Mouse (Mus musculus): ENCODE data around the gene Lgals4. TPM values are rescaled to one million over a fixed set of nuclear protein-coding genes. Genes with fewer than 3 reads are reported as not detected.

The Lgals4 gene
- polyA plus RNA-seq (2015; fragmentation: Nextera tagmentation; extraction: Ambion mirVana): 5.2 and 5.7 TPM in 2 replicates

DNA sequence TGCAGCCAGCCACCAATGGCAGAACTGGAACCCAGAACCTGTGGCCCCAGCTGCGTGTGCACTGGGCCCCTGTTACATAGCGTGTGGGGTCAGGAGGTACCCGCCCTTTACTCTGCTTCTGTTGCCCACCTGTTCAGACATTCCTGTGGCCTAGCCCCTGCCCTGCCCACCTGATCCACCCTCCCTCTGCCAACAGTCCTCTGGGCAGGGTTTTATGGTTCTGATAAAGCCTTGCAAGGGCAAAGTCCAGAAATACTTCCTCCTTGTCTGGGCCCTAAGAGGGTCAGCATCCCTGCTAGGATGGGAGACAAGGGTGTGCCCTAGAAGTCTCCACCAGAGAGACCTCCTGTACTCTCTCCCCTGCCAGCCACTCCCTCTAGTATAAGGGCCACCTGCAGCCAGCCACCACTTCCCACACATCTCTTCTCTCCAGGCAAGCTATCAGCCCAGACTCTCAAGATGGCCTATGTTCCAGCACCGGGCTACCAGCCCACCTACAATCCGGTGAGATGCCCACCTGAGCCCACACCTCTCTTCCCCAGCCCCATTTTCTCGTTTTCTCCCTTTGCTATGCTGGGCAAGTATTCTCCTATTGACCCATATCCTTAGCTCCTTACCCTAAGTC, at the start of gene Lgals4:
Lgals4 (plus strand) TSS at position 132 of the 625 bp plus-strand sequence.
- H3K4me1 ChIP-seq (replicated peaks; ENCODE audit: control insufficient read depth, insufficient read depth, low read length): no peaks in the 10 kb centered on the region
- H3K27me3 ChIP-seq (replicated peaks; ENCODE audit: control insufficient read depth, insufficient read depth, low read length): no peaks in the 10 kb centered on the region
- 80% methylated on average over 6 of the region's 6 CpGs for WGBS
- ATAC-seq: no peak
- no peak within 1 kb of the TSS for H3K27ac ChIP-seq (ENCODE audit: low read length)
- H3K4me3 ChIP-seq (replicated peaks; ENCODE audit: low read length): no peak within 1 kb of the TSS
- H3K9ac ChIP-seq (replicated peaks; ENCODE audit: low read depth, low read length): no peak within 1 kb of the TSS
- H3K9me3 ChIP-seq (ENCODE audit: control insufficient read depth, low read length): no peaks in the 10 kb centered on the region
- H3K4me2 ChIP-seq (ENCODE audit: low read length): no peak within 1 kb of the TSS
- 0 out of 2 replicates have a peak, but pooled peaks cover 5% of the 10 kb centered on the region for H3K36me3 ChIP-seq (ENCODE audit: control insufficient read depth, insufficient read depth)

DNA sequence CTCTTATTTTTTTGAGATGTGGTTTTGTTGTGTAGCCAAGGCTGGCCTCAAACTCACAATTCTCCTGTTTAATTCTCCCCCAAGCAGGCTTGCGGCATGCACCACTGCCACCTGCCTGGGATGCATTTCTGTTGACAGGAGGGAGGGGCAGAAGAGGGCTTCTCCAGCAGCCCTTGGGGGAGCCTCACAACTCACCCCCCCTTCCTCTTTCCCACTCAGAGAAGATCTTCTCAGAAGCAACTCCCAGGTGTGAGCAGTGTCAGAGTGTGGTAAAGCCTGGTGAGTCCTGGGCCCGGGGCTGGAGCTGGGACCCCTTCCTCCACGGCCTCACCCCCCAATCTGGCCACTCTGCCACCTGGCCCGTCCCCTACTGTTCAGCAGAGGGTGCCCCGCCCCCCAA, 48.5 kb upstream of the Lgals4 start:
- Histone ChIP-seq H3K4me3 (replicated peaks; ENCODE audit: low read length) (no peak overlapping the region), H3K4me1 (replicated peaks; ENCODE audit: control insufficient read depth, insufficient read depth, low read length) (peaks cover 4% of the 10 kb centered on the region), H3K27me3 (replicated peaks; ENCODE audit: control insufficient read depth, insufficient read depth, low read length) (no peaks in the 10 kb centered on the region), H3K9me3 (ENCODE audit: control insufficient read depth, low read length) (no peaks in the 10 kb centered on the region), H3K27ac (ENCODE audit: low read length) (no peak overlapping the region), H3K4me2 (ENCODE audit: low read length) (no peak overlapping the region), H3K36me3 (ENCODE audit: control insufficient read depth, insufficient read depth) (peaks cover 2% of the 10 kb centered on the region; the same call in 1 of the 2 replicates), H3K9ac (replicated peaks; ENCODE audit: low read depth, low read length) (no peak overlapping the region)
- WGBS: 81% methylated on average over 5 of the region's 5 CpGs
- ATAC-seq: no peak

DNA sequence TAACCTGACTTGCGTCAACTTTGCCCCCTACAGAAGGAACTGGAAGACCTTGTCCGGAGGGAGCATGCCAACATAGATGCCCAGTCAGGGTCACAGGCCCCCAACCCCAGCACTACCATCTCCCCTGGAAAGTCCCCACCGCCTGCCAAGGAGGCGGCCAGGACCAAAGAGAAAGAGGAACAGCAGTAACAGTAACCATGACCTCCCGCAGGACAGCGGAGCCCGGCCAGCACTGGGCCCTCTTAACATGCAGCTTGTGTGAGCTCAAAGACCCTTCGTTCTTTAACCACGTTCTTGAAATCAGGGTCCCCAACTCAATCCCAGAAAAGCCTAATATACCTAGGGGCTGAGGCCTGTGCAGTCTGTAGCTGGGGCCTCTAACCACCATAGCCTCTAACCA, 45.8 kb upstream of the Lgals4 start:
- no peak for ATAC-seq
- 92% methylated on average over 9 of the region's 9 CpGs for WGBS
- H3K4me3 ChIP-seq (replicated peaks; ENCODE audit: low read length): no peak overlapping the region
- H3K4me1 ChIP-seq (replicated peaks; ENCODE audit: control insufficient read depth, insufficient read depth, low read length): no peaks in the 10 kb centered on the region
- no peaks in the 10 kb centered on the region for H3K9me3 ChIP-seq (ENCODE audit: control insufficient read depth, low read length)
- no peaks in the 10 kb centered on the region for H3K27me3 ChIP-seq (replicated peaks; ENCODE audit: control insufficient read depth, insufficient read depth, low read length)
- H3K27ac ChIP-seq (ENCODE audit: low read length): no peak overlapping the region
- H3K9ac ChIP-seq (replicated peaks; ENCODE audit: low read depth, low read length): no peak overlapping the region
- H3K4me2 ChIP-seq (ENCODE audit: low read length): no peak overlapping the region
- peaks cover 2% of the 10 kb centered on the region; the same call in 1 of the 2 replicates for H3K36me3 ChIP-seq (ENCODE audit: control insufficient read depth, insufficient read depth)

DNA sequence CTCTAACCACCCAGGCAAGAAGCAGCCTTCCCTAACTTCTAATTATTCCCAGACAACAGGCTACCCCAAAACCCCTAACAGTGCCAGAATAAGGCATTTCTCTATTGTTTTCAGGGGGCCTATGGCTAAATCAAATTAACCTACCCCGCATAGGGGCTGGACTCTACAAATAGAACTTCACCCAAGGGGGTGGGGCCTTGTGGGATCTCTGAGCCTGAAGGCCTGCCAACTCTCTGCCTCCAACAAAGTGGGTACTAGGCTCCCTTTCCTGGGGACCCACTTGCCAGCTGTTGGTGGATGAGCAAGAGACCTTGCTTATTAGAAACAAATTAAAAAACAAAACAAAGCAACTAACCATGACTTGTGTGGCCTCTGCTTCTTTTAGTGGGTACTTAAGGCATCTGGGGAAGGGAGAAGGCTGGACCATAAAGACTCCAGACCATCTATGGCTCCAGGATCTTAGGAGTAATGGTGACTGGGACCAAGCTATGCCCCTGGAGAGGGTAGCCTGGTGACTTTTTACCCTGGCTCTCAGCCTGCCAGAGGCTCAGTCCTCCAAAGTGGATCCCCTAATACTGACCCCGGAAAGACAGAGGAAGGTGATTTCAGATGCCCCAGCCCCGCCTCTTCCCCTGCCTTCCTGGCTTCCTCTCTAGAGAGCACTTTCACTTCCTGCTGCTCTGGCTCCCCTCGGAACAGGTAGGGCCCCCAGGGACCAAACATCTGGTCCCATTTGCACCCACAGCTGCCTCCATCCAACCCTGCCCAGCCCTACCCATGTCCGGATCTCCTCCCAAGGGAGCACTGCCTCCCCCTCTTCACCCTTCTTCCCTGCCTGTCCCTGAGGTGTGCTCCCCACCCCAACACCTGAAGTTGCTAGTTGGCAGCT, 45.1 kb upstream of the Lgals4 start, which contains the start of gene Rinl:
Rinl (plus strand) TSS at position 663 of the 889 bp plus-strand sequence.
- peaks cover 2% of the 10 kb centered on the region; the same call in 1 of the 2 replicates for H3K36me3 ChIP-seq (ENCODE audit: control insufficient read depth, insufficient read depth)
- H3K27me3 ChIP-seq (replicated peaks; ENCODE audit: control insufficient read depth, insufficient read depth, low read length): no peaks in the 10 kb centered on the region
- H3K27ac ChIP-seq (ENCODE audit: low read length): no peak within 1 kb of the TSS
- no peak within 1 kb of the TSS for H3K4me2 ChIP-seq (ENCODE audit: low read length)
- no peaks in the 10 kb centered on the region for H3K4me1 ChIP-seq (replicated peaks; ENCODE audit: control insufficient read depth, insufficient read depth, low read length)
- H3K9me3 ChIP-seq (ENCODE audit: control insufficient read depth, low read length): no peaks in the 10 kb centered on the region
- WGBS: 83% methylated on average over 4 of the region's 5 CpGs
- no peak within 1 kb of the TSS for H3K4me3 ChIP-seq (replicated peaks; ENCODE audit: low read length)
- no peak for ATAC-seq
- no peak within 1 kb of the TSS for H3K9ac ChIP-seq (replicated peaks; ENCODE audit: low read depth, low read length)

DNA sequence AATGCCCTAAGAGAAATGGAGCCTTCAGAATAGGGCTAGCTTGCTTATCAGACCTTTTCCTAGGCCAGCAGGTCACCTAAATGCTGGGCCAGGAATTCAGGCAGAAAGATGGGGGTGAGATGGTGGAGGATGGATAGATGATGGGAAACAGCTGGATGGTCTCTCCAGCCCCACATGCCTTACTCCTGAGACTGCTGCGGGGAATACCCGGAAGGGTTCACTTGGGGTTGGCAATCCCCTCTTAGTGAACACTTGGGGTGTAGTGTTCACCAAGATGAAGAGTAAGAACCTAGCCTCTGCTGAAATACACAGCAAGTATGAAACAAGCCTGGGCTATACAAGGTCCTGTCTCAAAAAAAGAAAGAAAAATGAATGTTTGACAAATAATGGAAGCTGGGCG, 44.4 kb upstream of the Lgals4 start:
- H3K9me3 ChIP-seq (ENCODE audit: control insufficient read depth, low read length): no peaks in the 10 kb centered on the region
- H3K4me1 ChIP-seq (replicated peaks; ENCODE audit: control insufficient read depth, insufficient read depth, low read length): no peaks in the 10 kb centered on the region
- no peak overlapping the region for H3K27ac ChIP-seq (ENCODE audit: low read length)
- peaks cover 2% of the 10 kb centered on the region; the same call in 1 of the 2 replicates for H3K36me3 ChIP-seq (ENCODE audit: control insufficient read depth, insufficient read depth)
- H3K4me3 ChIP-seq (replicated peaks; ENCODE audit: low read length): no peak overlapping the region
- 89% methylated on average over 3 of the region's 3 CpGs for WGBS
- H3K4me2 ChIP-seq (ENCODE audit: low read length): no peak overlapping the region
- no peak overlapping the region for H3K9ac ChIP-seq (replicated peaks; ENCODE audit: low read depth, low read length)
- H3K27me3 ChIP-seq (replicated peaks; ENCODE audit: control insufficient read depth, insufficient read depth, low read length): no peaks in the 10 kb centered on the region
- no peak for ATAC-seq

DNA sequence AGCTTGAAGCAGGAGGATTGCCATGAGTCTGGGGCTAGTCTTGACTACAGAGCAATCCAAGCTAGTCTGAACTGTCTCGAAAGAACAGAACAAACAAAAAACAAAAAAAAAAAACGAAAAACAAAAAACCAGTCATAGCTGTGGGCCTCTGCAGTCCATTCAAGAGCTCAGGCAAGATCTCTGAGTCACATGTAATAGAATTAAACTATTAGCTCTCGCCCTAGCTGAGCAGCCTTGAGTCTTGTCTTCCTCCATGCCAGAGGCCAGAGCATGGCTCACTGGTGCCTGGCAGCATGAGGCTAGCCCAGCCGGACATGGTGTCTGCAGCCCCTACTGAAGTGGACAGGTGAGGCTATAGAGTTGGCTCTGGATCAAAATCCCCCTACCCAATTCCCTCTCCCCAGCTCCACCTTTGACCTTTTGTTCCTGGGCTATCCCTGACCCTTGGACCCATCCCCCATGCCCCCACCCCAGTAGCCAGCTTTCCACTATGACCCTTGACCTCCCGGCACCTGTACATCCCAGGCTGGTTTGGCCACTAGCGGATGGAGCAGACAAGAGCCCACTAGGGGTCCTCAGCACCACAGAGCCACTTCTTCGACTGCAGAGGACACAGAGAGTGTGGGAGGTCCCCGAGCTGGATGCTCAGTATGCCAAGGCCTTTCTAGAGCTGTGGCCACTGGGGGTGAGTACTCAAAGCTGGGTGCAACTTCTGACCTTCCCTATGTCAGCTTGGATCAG, 43.4 kb upstream of the Lgals4 start:
- no peak overlapping the region for H3K9ac ChIP-seq (replicated peaks; ENCODE audit: low read depth, low read length)
- H3K27me3 ChIP-seq (replicated peaks; ENCODE audit: control insufficient read depth, insufficient read depth, low read length): no peaks in the 10 kb centered on the region
- no peak overlapping the region for H3K4me3 ChIP-seq (replicated peaks; ENCODE audit: low read length)
- H3K9me3 ChIP-seq (ENCODE audit: control insufficient read depth, low read length): no peaks in the 10 kb centered on the region
- ATAC-seq: no peak
- H3K36me3 ChIP-seq (ENCODE audit: control insufficient read depth, insufficient read depth): peaks cover 2% of the 10 kb centered on the region; the same call in 1 of the 2 replicates
- WGBS: 48% methylated on average over 8 of the region's 8 CpGs
- H3K4me1 ChIP-seq (replicated peaks; ENCODE audit: control insufficient read depth, insufficient read depth, low read length): no peaks in the 10 kb centered on the region
- H3K4me2 ChIP-seq (ENCODE audit: low read length): no peak overlapping the region
- H3K27ac ChIP-seq (ENCODE audit: low read length): no peak overlapping the region

DNA sequence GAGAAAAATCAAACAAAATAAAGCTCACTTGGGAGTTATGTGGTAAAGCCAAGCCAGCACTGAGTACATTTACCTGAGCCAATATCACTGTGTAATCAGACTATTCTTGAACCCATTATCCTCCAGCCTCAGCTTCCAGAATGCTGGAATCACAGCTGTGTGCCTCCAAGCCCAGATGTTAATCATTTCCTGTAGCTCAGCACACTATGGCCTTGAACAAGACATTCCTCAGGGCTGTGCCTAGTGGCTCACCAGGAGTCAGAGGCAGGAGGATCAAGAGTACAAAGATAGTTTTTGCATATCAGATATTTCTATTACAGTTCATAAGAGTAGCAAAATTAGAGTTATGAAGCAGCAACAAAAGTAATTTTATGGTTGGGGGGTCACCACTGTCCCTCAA, 41.9 kb upstream of the Lgals4 start:
- peaks cover 3% of the 10 kb centered on the region for H3K4me1 ChIP-seq (replicated peaks; ENCODE audit: control insufficient read depth, insufficient read depth, low read length)
- no peak overlapping the region for H3K4me3 ChIP-seq (replicated peaks; ENCODE audit: low read length)
- H3K27ac ChIP-seq (ENCODE audit: low read length): no peak overlapping the region
- H3K36me3 ChIP-seq (ENCODE audit: control insufficient read depth, insufficient read depth): no peaks in the 10 kb centered on the region
- no peak overlapping the region for H3K9ac ChIP-seq (replicated peaks; ENCODE audit: low read depth, low read length)
- no peak for ATAC-seq
- H3K4me2 ChIP-seq (ENCODE audit: low read length): no peak overlapping the region
- no peaks in the 10 kb centered on the region for H3K9me3 ChIP-seq (ENCODE audit: control insufficient read depth, low read length)
- no peaks in the 10 kb centered on the region for H3K27me3 ChIP-seq (replicated peaks; ENCODE audit: control insufficient read depth, insufficient read depth, low read length)

DNA sequence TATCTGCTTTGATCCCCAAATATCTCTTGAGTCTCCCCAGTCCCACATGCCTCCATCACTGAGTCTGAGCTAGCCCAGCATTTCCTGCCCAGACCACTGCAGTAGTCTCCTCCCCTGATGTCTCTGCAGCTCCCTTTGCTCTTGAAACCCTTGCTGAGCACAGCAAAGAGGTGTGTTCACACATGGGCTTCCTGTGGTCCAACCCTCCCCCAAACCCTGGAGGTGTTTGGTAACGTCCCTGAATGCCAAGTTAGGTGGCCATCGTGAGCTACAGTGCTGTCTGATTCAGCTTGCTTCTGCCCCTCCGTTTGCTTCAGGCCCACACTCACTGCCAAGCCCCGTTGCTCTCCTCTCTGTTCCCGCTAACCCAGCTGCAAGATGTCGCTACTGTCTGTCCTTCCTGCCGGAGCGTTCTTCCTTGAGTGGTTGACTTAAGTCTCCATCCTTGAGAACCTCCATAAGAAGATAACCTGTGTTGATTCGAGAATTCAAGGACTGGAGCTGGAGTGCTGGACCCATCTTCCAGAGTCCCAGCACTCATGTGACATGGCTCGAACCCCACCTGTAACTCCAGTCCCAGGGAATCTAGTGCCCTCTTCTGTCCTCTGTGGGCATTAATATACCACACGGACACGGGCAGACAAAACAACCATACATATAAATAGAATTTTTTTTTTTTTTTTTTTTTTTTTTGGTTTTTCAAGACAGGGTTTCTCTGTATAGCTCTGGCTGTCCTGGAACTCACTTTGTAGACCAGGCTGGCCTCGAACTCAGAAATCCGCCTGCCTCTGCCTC, 41.1 kb upstream of the Lgals4 start:
- H3K27me3 ChIP-seq (replicated peaks; ENCODE audit: control insufficient read depth, insufficient read depth, low read length): no peaks in the 10 kb centered on the region
- ATAC-seq: no peak

More for the DNA sequence above, 41.1 kb upstream of the Lgals4 start:
- Histone ChIP-seq H3K9me3 (ENCODE audit: control insufficient read depth, low read length) (no peaks in the 10 kb centered on the region), H3K4me1 (replicated peaks; ENCODE audit: control insufficient read depth, insufficient read depth, low read length) (peaks cover 6% of the 10 kb centered on the region), H3K9ac (replicated peaks; ENCODE audit: low read depth, low read length) (no peak overlapping the region), H3K27ac (ENCODE audit: low read length) (no peak overlapping the region), H3K4me2 (ENCODE audit: low read length) (no peak overlapping the region), H3K36me3 (ENCODE audit: control insufficient read depth, insufficient read depth) (no peaks in the 10 kb centered on the region), H3K4me3 (replicated peaks; ENCODE audit: low read length) (no peak overlapping the region)
- WGBS: 83% methylated on average over 13 of the region's 14 CpGs

All from forebrain, embryonic 16.5 days (tissue).